Mouse (Mus musculus) cerebellum, postnatal 36 days (tissue): ENCODE data around the gene Ddx27.

Experiments used
- DNase-seq, 2 experiments: peaks; one replicate each; pipeline ENCODE4 v3.0.0; 2021 to 2022; ENCODE audit warnings: mixed read lengths in 2 of 2

Ddx27 gene

DNA sequence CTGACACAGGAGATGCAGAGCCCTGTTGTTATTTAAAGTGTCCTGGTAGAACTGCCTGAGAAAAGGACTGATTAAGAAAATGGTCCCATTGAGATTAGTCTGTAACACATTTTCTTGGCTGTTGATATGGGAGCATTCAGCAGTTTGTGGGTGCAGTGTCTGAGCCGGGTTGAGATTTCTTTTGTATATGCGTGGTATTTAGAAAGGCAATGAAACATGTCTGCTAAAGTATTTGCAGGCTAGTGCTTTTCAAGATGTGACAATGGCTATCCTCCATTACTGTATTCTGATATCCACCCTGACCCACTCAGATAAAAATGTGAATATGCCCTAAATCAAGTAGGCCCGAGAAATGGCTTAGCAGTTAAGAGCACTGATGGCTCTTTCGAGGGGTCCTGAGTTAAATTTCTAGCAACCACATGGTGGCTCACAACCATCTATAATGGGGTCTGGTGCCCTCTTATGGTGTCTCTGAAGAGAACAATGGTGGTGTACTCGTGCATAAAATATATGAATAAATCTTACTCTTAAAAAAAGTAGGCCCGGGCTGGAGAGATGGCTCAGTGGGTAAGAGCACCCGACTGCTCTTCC is 49.0 kb downstream of the Ddx27 start:
- DNase-seq: no peak

DNA sequence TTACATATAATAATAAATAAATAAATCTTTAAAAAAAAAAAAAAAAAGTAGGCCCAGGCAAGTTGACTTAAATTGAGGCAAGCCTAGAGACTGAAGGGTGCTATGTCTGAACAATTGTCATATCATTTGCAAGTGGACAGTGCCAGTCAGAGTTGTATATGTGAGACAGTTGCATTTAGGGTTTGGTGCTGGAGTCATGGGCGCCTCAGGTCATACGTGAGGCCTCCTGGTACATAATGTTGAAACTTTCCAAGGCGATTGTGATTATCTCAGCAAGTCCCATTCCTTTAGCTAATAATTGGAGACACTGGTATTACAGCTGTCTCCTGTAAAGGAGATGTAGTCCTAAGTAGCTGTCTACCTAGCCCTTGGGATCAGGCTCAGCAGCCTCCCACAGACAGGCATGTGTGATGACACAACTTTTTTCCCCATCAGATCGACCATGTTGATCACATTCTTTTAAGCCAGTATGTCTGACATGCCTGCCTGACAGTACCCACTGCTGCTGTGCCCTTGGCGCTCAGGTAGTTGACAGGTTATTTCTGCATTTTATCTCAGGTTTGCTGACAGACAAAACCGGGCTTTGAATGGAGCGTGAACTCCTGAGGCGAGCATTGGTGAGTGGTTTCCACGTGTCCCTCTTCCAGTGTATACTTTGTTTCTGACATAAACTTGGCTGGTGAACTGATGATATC is 49.8 kb downstream of the Ddx27 start:
- DNase-seq: no peak

DNA sequence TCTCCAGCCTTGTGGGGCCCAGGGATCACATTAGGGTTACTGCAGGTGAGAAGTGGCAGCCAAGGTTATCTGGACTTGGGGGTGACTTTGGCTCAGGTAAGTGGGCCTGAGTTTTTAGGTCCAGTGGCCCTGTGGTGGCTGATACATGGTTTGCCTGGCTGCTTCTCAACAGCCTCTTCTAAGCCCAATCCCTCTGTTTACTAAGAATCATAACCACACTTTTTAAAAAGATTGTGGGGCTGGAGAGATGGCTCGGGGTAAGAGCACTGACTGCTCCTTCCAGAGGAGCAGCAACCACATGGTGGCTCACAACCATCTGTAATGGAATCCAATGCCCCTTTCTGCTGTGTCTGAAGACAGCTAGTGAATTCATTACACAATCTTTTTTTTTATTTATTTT is 51.0 kb downstream of the Ddx27 start:
- DNase-seq: no peak

DNA sequence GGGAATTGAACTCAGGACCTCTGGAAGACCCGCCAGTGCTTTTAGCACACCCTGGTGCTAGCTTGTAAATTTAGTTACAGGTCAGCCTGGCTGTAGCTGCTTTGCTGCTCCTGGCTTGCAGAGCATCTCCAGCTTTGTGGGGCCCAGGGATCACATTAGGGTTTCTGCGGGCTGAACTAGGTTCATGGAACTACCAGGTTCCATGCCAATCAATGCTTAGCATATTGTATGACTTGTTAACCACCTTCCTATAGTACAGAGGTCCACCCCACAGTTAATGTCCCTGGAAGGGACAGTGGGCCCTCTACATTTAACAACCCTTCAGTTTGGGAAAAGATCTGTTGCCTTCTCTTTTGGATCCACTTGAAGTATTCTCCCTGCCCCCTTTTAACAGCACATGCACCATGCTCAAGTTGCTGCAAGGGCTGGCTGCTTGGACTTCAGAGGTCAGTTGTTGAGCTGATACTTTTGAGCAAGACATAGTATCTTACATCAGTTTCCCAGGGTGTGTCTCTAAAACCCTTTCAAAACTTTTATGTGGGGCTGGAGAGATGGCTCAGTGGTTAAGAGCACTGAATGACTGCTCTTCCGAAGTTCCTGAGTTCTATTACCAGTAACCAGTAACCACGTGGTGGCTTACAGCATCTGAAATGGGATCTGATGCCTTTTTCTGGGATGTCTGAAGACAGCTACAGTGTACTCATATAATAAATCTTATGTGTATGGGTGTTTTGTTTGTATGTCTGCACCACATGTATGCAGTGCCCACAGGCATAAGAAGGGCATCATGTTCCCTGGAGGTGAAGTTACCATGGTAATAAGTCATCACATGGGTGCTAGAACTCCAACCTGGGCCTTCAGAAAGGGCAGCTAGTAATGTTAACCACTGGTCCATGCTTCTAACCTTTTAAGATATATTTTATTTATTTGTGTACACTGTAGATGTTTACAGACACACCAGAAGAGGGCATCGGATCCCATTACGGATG is 51.8 kb downstream of the Ddx27 start:
- no peak for DNase-seq

DNA sequence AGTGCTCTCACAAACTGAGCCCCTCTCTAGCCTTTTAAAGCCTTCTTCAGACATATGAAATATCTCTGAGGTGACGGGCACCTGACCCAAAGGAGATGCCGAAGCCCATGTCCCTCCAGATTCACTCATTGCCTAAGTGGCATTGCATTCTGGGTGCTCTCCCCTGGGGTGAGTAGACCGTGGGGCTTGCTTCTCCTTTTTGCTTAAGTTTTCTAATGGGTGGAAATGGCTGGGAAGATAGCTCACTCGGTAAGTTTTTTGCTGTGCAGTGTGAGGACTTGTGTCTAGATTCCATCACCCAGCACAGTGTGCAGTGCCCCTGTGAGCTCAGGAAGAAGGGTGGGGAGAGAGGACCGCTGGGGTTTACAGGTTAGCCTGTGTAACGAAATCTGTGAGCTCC is 52.6 kb downstream of the Ddx27 start:
- DNase-seq: no peak

DNA sequence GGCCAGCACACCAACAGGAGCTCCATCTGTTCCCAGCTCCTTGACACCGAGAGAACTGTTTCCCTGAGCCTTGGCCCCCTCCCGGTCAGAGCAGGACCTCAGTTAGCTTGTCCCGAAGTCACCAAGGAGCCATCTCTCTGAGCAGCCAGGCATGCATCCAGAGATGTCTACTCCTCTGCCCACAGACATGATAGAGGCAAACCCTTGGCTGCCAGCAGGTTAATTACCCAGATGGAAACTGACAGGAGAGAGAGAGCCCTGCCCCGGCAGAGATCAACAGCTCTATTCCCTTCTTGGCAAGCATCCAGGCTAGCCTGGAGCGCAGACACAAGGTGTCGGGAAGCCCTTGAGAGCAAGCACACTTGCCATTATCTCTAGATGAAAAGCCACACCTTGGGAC is 55.3 kb downstream of the Ddx27 start:
- DNase-seq: peak; percentile 67 to 70

DNA sequence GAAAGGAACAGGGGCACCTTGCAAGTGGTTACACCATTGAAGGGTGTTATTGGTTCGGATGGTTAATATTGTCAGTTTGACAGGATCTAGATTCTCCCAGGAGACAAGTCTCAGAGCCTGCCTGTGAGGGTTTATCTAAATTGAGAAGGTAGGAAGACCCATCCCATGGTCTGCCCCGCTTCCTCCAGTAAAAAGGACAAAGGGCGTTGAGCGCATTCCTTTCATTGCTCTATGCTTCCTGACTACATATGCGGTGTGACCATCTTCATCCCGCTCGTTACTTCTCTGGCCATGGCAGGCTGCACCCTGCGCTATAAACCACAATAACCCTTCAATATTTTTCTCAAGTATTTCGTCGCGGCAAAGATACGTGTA is 56.3 kb downstream of the Ddx27 start:
- no peak for DNase-seq

DNA sequence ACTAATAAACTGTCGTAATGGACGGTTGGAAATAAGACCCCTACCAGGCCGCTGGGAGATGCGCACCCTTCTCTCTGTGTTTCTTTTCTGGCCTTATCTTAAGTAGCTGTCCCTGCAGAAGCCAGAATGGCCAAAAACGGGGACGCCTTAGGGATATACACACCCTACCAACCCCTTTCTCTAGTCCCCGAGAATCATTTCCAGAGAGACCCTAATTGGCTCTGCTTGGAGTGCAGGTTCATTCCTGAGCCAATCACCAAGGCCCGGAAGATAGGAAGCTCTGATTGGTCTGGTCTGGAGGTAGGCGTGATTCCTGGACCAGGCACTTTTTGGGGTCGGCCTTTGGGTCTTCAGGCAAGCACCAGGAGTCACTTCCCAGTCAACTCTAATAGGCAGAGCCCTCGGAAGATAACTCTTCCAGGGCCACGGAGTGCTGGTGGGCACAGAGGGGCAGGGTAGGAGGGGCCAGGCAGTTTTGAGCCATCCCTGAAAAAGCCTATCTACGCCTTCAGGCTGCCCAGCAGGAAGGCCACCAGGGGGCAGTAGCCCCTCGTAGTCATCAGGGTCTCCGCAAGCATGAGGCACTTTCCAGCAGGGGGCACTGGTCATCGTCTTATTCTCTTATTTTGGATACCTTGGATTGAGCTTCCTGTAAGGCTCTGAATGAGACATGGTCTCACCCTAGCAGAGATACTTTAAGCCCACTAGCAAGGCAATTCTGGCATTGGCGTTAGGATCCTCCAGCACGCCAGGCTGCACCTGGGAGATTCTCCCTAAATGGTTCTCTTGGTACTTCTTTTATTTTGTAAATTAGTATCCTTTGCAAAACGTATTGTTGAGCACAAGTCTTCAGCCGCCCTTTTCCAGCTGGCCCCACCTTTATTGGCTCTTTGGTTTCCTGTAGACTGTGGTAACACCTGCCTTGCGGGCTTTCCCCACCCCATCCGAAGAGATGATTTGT is 56.9 kb downstream of the Ddx27 start:
- peak; percentile 93 for DNase-seq

DNA sequence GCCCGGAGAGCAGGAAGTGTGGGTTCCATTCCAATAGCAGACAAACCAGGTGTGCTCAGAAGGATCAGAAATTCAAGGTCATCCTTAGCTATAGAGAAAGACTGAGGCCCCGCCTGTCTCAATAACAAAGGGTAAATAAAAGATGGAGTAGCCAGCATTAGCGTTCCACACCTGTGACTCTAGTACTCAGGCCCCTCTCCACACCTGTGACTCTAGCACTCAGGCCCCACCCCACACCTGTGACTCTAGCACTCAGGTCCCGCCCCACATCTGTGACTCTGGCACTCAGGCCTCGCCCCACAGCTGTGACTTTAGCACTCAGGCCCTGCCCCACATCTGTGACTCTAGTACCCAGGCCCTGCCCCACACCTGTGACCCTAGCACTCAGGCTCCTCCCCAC is 59.6 kb downstream of the Ddx27 start:
- DNase-seq: no peak

DNA sequence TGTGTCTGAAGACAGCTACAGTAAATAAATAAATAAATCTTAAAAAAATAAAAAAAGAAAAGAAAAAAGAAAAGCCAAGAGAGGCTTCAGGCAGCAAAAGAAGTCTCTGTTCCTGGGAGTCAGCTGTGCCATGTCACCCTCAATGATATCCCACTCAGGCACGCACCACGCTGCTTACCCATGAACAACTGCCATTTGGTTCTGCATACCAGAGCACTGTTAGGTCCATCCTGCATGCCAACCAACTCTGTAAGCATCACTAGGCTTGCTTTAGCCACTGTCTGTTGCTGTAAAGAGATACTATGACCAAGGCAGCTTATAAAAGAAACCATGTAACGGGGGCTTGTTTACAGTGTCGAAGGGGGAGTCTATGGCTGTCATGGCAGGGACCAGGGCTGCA is 61.4 kb downstream of the Ddx27 start:
- no peak for DNase-seq

DNA sequence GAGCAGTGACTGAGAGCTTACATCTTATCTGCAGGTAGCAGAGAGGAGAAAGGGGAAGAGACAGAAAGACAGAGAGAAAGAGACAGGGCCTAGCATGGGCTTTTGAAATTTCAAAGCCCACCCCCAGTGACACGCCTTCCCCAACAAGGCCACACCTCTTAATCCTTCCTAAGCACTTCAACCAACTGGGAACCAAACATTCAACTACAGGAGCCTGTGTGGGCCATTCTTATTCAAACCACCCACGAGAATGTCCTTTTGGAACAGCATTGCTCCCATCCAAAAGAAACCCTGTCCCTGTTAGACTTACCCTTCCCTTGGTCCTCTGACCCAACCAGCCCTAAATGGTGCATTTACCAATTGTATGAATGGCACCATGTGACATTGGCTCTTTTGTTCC is 61.8 kb downstream of the Ddx27 start:
- DNase-seq: no peak

DNA sequence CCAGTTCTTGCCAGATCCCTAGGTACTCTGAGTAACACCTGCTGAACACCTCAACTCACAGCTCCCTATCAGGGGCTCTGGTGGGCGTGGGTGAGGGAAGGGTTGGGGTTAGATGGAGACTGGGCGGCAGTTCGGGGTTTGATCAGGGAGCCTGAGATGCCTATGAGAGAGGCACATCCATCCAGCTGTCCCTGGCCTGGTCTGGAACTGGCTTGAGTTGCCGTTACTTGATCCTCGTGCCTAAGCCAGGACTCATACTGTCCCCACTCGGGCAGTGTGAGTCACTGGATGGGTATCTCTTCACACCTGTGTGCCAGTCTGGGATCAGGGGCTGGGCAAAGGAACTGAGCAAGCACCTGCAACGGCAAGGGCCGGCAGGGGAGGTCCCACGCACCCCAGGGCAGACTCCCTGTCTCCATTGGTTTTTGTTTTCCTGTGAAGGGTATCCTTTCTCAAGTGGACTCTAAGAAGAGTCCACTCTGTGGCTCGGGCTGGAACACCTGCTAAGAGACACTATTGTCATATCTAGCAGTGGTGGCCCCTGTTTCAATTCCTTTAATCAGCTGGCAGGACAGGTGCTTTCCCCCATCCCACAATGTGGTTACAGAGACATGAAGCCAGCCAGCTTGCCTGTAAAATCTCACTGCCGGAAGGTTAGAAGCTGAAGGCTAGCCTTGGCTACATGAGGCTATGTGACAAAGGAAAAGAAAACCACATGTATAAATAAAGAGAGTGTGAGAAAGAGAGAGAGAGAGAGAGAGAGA is 62.4 kb downstream of the Ddx27 start:
- no peak for DNase-seq

DNA sequence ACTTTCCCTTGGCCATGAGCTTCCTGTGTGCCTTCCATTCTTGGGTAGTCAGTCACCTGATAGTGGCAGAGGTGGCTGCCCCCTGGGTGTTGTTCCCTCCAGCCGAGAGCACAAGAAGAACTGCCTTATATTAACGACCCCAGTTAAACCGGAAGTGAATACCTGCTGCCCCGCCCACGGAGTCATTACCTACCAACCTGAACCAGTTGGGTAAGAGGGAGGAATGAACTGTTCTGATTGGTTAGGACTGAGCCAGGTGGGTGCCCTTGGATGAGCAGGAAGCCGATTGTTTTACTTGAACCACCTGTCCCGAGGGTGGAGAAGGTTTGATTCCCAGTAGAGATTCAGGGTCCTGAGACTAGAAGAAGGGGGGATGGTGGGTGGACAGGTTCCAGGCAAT is 63.5 kb downstream of the Ddx27 start:
- no peak for DNase-seq

DNA sequence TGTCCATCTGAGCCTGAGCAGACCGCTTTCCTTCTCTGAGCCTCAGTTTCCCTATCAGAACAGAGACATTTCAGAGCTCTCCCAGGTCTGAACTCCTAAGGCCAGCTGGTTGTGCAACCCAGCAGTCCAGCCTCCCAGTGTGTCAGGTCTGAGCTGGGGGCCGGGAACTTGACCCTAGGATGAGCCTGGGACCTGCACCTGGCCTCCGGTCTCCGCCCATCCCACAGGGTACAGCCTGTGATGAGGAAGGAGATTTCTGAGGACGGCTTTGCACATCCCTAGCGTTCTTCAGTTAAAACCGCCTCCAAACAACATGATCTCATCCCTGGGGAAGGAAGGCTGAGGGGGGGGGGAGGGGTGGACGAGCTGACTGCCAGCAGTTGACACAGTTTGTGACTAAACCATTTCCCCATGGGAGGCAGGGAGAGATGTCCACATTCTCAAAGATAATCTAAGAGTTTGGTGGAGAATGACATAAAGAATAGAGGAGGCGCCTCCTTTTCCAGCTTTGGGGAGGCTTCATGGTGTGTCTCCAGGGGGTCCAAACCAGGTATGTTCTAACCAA is 64.0 kb downstream of the Ddx27 start:
- peak; percentile 25 to 26 for DNase-seq

DNA sequence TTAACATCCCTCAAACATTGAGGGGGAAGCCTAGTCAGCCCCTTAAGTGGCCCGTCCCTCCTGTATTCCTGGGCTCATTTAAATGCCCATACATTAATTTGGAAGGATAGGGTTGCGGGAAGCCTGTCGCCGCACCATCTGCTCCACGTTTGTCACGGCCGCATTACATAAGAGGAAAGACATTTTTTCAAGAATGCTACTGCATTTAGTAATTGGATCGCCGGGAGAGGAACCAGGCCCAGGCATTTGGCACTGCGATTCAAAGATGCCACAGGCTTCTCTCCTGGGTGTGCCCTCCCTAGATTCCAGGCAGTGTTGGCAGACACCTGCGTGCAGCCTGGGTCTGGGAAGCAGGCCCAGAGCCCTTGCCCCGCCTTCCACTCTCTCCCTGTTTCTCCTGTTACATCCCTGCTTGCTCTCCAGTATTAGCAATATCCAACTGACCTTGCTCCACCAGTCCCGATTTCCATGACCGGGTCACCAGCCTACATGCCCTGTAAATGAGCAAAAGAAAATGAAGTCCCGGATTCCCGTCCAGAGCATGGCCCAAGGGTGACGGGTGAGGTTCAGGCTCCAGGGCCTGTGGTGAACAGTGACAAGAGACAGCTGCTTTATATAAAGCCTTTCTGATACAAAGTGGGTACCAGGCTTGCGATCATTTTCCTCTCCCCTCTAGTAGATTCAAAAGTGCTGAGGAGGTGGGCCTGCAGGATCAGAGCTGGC is 64.7 kb downstream of the Ddx27 start:
- peak; percentile 80 to 86 for DNase-seq

DNA sequence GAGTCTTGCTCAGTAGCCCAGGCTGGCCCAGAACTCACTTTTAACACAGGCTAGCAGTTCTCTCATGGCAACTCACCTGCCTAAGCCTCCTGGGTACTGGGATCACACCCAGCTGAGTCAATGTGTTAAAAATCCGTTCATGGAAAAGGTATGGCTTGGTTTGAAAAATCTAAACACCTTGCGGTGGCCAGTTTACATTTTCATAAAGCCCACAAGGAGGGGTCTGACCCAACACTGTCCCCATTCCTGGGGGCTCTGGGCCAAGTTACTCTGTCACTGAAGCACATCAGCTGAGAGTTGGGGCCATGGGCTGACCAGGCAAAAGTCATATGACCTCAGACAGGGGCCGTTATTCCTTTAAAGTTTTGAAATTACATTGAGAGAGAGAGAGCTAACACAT is 65.4 kb downstream of the Ddx27 start:
- DNase-seq: no peak

DNA sequence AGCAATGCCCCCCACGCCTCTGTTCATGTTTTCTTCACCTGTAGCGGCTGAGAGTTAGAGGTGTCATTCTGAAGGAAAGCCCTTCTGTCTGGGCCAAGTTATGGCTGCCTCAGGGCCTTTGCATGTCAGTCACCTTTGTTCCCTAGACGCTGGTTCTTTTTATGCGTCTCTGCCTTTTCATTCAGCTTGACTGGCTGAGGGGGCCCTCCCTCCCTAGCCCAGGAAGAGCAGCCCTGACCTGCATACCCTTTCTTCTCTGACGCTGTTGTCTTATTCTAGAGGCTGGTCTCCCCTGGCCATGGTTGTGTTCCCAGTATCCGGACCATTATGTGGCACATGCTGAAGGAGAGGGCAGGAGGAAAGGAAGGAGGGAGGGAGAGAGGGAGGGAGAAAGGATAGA is 66.1 kb downstream of the Ddx27 start:
- DNase-seq: no peak

DNA sequence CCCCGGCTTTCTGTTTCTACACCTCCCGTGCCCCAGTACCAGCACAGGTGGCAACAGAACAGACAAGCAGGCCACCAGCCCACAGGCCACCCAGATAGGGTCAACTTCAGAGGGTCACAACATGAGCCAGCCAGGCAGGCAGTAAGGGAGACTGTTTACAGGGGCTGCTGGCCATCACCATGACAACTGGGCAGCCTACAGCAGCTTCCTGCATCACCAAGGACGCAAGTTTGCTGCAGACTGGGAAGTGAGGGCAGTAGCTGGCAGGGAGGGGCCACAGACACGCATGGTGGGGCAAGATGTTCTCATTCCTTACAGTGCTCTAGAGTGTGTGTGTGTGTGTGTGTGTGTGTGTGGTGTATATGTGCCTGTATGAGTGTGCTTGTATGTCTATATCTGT is 66.6 kb downstream of the Ddx27 start:
- no peak for DNase-seq
